Mouse (Mus musculus) gastrocnemius, adult 8-10 months (tissue): Measurements from ENCODE around the gene Tssk6. TPM values are rescaled to one million over a fixed set of nuclear protein-coding genes. Genes with fewer than 3 reads are reported as not detected.
A peak's percentile ranks its signal among the peaks of the same experiment; 100 is the strongest.

Source experiments
- DNase-seq, 2 experiments: peaks; one replicate each; pipeline ENCODE4 v3.0.0; 2022; ENCODE audit warnings: low spot score in 2 of 2
- total RNA-seq, 4 experiments: library from RNA; stranded (reverse); gene quantifications; 2 replicates each; pipeline ENCODE4 v1.2.4; 2022

Tssk6 gene
- total RNA-seq, 4 experiments from 2014 or later = not detected

DNA sequence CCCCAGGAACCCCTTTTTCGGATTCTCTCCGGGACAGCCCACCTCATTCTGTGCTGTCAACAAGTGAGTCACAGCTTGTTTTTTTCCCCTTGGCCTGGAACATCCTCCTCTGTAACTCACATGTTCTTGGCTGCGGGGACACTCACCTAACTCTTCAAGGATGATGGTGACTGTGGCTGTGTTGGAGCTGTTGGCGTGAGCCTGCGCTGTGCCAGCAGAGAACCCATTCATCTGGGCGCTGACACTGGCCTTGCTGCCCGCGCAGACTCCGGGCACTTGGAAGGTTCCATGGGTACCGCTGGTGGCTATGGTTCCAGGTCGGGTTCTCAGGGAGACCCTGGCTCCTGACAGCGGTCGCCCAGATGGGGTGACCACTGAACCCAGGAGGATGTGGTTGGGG is 17.8 kb upstream of the Tssk6 start:
- no peak for DNase-seq

DNA sequence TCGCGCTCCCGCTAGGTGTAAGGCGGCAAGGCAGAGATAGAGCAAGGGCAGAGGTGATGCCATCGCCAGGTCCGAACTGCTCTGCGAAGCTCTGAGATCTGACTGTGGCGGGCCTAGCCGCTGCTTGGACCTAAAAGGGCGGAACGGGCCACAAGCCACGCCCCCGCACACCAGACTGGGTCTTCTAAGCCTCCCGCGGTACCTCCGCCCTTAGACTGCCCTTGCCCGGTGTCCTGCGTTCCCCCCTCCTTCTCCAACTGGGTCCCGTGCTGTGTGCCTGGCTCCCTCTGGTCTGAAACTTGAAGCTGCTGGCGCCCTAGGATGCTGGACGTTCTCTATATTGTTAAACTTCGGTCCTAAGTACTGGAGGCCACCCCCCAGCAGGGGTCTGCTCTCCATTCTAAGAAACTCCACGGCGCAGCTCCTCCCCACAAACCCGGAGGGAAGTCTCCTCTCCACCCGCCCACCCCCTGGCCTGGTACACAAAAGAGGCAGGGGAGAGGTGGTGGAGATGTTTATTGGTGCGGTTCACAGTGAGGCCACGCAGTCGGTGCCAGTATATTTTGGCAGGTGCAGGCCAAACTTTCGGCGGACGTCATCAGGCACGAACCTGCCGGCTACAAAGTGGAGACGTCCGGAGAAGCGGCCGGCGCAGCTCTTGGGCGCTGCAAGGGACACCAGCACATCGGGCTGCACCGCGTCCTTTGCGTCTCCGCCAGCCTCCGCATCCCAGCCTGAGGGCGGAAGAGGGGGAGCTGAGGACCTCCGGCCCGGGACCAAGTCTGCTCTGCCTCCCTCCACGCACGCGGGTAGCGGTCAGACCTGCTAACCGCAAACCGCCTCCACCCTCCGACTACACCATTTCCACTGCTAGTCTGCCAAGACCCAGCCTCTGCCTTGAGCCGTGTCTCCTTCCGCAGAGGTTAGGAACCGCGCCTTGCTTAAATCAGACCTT is 14.4 kb upstream of the Tssk6 start, which contains the start of gene Cilp2:
TSS of gene Cilp2 (minus strand) at position 399 of the 955 bp plus-strand sequence.
- DNase-seq = peak in 1 of 2 experiments; percentile 58

DNA sequence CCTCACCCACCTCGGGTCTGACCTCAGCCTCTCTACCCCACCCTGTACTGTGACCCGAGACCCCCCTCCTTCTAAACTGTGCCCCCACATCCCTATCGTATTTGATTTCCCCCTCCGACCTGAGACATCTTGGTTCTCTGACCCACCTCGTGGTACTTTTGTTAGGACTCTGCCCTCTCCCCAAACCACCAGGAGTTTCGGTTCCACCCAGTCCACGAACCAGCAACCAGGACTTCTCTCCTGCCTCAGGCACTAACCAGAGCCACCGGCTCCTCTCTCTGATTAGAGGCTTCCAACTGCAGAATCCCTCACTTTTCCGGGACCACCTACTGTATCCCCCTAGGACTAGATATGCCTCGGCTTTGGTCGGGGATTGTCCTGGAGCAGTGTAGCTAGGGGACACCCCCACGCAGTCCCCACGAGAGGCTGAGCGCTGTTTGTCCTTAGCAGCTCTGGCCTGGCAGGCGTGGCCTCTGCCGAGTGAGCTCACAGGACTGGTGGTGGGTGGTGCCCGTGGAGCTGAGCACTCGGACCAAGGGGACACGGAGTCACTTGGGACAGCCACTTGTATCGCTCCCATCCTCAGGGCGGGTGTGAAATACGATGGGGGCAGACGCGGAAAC is 13.6 kb upstream of the Tssk6 start:
- DNase-seq = no peak

DNA sequence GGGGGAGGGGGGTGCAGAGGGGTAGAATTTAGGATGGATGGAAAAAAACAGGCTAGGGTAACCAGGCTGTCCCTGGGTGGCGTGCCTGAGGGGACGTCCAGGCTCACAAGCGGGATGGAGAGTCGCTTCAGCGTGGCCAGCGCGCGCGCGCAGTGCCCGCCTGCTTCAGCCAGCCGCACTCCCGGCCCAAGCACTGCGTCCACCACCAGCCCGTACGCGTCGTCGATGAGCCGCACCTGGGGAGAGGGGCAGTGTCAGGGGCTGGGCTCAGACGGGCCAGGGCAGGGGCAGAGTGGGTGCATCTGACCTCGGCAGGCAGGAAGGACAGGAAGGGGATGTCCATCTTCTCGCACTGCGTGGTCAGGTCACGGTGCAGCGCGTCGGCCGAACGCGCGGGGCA is 13.1 kb upstream of the Tssk6 start:
- DNase-seq = no peak

DNA sequence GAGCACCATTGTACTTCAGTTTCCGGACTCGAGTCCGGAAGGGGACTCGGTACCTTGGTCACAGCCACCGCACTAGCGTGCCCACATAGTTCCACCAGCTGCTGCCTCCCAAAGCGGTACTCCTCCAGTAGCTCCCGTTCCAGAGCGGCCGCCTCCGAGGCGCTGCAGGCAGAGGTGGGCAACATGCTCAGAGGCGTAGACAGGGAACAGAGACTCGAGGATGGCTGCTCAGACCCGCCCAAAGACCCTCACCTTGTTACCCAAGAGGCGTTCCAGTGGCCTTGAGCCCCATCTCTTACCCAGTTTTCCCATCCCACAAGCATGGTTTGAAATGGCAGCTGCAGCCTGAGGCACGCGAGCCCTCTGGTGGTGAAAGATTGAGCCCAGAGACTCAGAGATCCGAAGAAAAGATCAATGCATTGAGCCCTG is 11.2 kb upstream of the Tssk6 start:
- DNase-seq = no peak

DNA sequence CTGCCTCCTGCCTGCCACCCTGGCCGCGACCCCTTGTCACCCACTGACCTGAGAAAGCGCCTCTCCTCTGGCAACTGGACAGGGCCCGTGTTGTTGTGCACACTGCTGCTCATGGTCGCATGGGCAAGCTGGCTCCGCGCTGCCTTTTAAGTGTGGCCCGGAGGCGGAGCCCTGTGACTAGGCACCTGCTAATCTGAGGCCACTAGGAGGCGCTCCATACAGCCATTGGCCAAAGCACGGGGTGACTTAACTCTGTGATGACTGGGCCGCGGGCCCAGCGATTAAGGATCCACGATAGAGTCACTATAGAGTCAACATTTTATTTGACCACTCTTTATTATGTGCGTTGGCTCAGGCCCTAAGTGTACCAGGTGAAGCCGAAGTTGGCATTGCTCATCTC is 8.1 kb upstream of the Tssk6 start:
- DNase-seq = peak in 1 of 2 experiments; percentile 45

DNA sequence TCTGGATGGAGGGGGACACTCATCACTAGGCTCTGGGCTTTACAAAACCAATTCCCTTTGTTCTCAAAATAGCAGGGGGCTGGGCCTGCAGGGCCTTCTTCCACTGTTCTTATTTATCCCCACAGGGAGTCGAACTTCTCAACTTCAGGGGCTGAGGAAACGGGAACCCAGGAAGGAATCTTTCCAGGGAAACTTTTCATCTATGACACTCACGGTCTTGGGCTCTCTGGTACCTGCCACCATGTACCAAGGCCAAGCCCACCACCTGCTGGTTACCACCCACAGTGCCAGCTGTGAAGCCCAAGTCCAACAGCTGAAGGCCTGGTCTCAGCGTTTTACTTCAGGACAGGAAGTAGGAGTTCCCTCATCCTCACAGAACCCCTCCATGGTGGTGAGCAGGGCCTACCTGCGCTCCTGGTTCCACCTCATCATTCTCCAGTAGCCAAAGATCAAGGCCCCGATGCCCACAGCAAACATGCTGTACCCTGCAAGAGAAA is 7.1 kb upstream of the Tssk6 start:
- DNase-seq = no peak

DNA sequence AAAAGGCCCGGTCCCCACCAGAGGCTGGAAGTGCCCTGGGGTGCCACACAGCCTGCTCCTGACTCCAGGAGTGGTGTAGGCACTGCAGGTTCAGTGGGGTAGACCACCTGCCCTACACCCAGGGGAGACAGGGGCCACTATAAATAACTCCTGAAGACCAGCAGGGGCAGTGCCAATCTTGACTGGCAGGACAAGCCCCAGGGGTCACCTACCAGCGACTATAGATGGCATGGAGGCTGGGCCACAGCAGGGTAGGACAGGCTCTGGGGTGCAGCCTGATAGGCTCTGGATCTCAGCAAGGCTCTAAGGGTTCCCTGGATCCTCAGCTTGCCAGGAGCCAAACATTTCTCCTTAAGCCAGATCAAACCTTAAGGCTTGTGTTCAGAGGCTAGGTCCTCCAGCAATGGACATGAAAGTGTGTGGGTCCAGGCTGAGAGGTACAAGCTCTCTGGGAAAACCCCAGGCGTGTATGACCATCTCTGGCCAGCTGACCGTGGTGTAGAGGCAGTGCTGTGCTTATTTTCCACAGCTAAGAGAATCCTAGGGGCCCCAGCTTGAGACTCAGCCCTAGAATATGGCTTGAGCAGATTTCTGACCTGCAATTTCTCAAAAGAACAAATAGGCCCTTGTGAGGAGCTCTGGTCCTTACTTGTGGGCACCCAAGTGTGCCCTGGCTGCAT is 6.1 kb upstream of the Tssk6 start:
- DNase-seq = no peak

DNA sequence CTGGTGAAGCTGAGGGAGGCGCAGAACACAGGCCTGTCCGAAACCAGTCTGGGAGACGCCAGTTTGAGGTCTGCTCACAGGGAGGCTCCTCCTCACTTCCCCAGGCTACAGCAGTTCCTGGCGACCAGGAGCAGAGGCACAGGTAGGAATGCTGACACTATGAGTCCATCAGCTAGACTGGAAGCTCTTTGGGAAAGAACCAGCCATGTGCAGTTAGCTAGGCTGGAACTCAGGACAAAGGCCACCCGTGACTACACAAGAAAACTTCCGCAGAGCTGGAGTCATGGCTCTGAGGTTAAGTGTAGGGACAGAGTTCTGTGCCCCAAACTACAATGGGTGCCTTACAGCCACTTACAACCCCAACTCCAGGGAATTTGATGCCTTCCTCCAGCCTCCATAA is 4.1 kb upstream of the Tssk6 start:
- DNase-seq = no peak

DNA sequence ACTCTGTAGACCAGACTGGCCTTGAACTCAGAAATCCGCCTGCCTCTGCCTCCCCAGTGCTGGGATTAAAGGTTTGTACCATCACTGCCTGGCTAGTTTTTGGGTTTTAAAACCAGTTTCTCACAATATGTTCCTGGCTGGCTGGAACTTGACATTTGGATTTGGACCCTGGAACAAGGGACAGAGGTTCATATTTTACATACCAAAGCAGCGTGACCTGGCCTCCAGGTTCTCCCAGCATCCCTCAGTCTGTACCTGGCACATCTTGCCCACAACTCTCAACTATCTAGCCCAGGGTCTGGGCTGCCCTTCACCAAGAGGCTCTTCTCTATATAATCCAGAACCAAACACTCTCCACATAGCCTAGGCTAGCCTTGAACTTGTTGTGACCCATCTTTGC is 2.1 kb upstream of the Tssk6 start:
- DNase-seq = no peak

DNA sequence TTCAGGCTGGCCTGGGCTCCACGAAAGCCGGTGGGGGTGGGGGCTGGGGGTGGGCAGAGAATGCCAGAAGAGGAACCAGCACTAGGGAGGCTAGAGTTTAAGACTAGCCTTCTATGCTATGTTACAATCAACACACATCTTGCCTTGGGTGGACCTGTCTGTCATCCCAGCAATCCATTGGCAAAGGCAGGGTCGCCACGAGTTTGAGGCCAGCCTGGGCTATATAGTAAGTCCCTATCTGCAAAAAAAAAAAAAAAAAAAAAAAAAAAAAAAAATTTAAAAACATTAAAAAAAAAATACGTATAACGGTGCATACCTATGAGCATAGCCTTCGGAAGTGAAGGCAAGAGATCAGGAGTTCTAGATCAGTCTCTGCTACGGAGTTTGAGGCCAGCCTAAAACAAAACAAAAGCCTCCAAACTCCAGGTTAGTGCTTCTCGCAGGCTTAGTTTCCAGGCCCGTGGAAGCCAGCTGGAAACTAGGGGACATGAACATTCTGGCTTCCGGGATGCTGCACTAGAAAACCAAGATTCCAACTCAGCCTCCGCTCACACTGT is 1.0 kb upstream of the Tssk6 start:
- no peak for DNase-seq

DNA sequence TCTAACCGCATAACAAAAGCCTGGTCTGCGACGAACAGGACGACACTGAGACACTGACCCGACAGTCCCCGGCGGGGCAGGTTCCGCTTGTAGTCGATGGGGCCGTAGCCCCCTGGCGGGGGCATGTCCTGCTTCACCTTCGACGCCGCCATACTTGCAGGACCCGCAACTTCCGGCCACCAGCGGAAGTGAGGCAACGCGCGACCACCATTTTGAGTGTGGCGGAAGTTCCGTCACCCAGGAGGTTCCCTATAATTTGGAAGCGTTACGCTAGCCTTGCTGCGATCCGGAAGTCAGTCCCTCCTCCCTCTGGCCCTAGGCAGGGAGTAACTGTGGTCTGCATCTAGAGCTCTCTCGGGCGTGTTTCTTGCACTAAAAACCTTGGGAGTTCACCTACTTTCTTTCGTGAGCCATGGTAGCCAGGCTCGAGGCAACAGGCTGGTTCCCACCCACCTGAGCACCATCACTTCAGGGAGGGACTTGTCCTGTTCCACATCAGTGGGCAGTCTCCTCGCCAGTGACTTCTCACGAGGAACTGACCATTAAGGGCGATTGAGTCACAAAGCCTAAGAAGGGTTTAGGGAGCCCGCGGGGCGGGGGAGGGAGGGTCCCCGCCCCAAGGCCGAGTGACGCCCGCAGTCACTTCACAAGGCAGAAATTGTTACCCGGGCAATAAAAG is 361 bp upstream of the Tssk6 start:
- DNase-seq = peak; percentile 94 to 95

DNA sequence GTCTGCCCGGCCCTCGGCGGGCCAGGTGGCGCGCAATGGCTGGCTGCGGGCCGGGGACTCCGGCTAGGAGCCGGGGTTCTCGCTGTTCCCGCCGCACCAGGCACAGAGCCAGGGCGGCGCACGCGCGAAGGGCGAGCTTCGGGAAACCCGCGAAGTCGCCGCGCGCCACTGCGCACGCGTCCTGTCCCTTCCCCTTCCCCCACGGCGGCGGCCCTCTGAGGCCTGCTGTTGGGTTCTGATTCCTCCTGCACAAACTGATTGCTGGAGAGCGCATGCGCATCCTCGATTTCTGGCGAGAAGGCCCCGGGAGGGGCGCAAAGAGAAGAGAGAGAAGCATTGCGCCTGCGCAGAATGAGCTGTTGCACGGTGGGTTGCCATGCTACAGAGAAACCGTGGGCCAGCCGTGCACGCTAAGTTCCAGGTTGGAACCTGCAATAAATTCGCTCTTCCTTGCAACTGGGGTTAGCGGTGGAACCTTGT is 1.1 kb downstream of the Tssk6 start:
- DNase-seq = peak; percentile 96 to 99

DNA sequence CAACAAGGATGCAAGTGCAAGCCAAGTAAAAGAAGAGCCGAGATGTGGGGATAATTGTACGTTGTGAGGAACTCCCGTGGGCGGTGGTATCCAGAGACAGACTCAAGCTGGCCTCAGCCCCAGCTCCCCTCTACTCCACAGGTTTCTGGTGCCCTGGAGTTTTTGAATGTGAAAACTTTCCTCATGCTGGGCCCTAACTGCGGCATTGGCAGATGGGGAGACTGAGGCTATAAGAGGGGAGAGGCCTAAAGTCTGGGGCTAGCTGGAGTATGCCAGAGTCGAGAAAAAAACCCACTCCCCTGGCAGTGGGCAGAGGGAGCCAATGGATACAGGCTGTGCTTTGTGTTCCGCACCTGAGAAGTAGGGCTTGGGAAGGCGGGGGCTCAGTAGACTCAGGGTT is 2.1 kb downstream of the Tssk6 start:
- no peak for DNase-seq

DNA sequence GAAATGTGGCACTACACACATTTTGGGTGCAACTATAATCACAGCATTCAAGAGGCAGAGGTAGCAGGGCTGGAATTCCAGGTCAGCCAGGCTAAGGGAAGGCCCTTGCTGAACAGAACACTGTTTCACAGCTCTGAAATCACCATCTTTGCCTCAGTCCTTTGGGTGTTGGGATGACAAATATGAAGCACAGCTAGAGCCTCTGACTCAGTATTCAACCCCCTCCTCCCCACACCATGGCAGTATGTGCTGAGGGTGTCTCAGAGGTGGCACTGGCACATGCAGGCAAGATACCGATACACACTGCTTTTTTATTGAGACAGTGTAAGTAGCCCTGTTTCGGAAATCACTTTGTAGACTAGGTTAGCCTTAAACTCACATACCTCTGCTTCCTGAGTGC is 4.3 kb downstream of the Tssk6 start:
- no peak for DNase-seq

DNA sequence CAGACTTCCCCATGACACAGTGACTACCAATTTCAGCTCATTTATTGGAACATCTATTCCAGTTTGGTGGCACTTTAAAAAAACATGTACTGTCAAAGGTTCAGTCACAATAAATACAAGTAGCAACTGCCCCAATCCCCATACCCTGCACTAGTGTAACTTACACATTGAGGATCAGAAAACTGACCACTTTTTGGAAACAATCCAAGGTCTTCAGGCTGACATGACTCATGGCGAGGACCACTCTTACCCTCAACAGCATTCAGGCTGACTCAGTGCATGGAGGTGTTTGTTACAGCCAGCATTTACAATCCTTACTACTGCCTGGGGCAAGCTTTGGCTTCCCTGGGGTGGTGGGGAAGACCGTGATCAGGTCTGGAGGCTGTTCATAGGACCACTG is 5.1 kb downstream of the Tssk6 start:
- DNase-seq = no peak

DNA sequence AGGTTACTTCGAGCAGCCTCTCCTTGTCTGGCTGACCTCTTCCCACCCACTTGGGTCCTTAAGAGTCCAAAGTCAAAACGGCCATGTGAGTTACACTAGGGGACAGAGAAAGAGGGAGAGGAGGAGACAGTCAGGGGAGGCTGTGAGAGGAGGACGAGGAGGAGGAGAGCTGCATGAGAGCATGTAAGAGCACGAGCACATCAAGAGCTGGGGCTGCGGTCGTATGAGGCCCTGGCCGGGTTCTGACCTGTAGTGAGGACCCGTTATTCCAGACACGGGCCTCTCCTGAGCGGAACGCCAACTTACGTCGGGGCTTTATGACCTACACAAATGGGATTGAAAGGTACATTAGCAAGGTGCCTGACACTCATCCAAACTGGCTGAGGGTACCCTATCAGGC is 9.9 kb downstream of the Tssk6 start:
- DNase-seq = no peak

DNA sequence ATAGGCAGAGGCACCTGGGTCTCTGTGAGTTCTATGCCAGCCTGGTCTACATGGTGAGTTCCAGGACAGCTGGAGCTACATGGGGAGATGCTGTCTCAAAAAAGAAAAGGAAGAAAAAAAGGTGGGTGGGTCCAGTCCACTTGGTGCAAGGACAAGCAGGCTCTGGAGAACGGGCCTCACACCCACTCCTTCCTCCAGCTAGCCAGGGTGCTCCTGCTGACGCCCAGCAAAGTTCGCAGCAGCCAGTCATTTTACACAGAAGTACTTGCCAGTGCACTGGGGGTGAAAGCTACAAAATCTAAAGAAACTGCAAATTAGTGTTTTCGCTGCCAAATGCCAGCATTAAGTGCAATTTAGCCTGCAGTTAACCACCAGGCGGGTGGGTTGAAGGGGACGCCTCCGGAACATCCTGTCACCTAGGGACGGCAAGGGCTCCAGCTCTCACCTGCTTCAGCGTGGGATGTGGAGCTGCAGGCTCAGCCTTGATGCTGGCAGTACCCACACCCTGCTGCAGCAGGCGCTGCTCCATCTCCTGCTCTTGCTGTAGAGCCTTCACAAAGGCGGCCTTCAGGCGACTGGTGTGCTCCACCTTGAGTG is 10.6 kb downstream of the Tssk6 start:
- DNase-seq = no peak

DNA sequence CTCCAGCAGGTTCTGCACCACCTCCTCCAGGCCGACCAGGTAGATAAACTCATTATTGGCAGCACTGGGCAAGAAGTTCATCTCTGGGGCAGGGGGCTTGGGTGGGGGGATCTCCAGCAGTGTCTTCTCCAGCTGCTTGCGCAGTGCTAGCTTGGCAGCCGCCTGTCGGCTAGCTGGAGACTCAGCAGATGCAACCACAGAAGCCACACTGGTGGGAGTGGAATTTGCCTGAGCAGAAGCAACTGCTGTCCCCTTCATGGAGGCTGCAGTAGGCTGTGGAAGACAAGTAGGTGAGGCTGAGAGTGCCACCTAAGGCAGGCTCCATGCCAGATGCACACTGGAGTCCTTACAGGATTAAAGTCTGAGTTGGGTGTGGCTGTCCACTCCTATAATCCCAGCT is 12.5 kb downstream of the Tssk6 start:
- no peak for DNase-seq

DNA sequence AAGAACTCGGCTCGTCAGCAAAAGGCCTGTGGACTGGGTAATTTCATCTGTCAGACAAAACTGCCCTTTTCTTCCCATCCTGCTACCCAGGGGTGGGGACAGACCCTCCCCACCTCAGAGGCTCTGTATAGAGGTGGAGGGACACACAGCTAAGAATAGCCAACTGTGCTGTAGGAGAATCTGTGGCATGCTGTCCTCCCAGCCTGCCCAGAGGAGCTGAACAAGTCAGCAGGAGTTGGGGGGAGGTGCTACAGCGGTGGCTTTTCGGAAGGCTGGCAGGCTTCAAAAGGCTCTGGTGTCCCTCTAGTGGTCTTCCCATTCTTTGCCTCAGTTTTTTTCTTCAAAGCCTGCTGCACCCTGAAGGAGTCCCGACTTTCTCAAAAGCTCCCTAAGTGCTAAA is 13.8 kb downstream of the Tssk6 start:
- peak in 1 of 2 experiments; percentile 18 for DNase-seq

DNA sequence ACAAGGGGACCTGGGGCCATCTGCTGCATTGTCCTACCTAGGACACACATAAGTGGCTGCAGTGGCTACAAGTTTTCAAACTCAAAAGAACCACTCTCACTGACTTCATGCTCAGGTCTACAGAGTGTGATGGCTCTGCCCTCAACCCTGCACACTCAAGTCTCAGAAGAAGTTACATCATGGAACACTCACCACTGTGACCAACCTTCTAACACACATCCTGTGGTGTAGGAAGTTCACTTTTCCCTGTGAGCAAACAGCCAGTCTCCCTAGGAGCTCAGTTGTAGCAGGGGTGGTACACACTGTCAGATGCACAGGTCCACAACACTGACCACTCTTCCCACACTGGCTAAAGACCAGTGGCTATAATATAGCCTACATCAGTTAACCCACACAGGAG is 16.5 kb downstream of the Tssk6 start:
- no peak for DNase-seq
